Comparison of ENCODE assay signal across 8 mouse cellular contexts in genomic region chr6:120365051-120365450, GRCm38 (mm10). TPM values are rescaled to one million over a fixed set of nuclear protein-coding genes. Genes with fewer than 3 reads are reported as not detected.
DNase-seq lines count a peak whose midpoint lies in the region; ATAC-seq lines count a peak whose summit lies in the region.

No protein-coding gene starts in this region.

- H3K27ac ChIP-seq in embryonic facial prominence, embryonic 11.5 days (replicated peaks; ENCODE audit: low read depth, low read length) = no peak overlapping the region
- no peak overlapping the region for H3K27ac ChIP-seq in intestine, embryonic 14.5 days (ENCODE audit: low read depth)
- H3K27ac ChIP-seq in midbrain, embryonic 16.5 days (ENCODE audit: low read length) = no peak overlapping the region

- no peaks in the 10 kb centered on the region for H3K27me3 ChIP-seq in embryonic facial prominence, embryonic 11.5 days (ENCODE audit: control insufficient read depth, insufficient read depth, low read length)
- no peaks in the 10 kb centered on the region for H3K27me3 ChIP-seq in intestine, embryonic 14.5 days (replicated peaks; ENCODE audit: control insufficient read depth, insufficient read depth, low read length)
- H3K27me3 ChIP-seq in midbrain, embryonic 16.5 days (ENCODE audit: control insufficient read depth, insufficient read depth, low read depth, low read length) = no peaks in the 10 kb centered on the region

- no peaks in the 10 kb centered on the region; the same call in 1 of the 2 replicates for H3K4me1 ChIP-seq in embryonic facial prominence, embryonic 11.5 days (ENCODE audit: control insufficient read depth, insufficient read depth, low read length)
- peaks cover 17% of the 10 kb centered on the region for H3K4me1 ChIP-seq in intestine, embryonic 14.5 days (replicated peaks; ENCODE audit: control insufficient read depth, insufficient read depth, low read length)
- H3K4me1 ChIP-seq in midbrain, embryonic 16.5 days (ENCODE audit: control insufficient read depth, insufficient read depth, low read length) = peaks cover 20% of the 10 kb centered on the region

- H3K9ac ChIP-seq in embryonic facial prominence, embryonic 11.5 days (replicated peaks; ENCODE audit: low read length) = peak overlapping the region; percentile 91
- peak overlapping the region; percentile 75 for H3K9ac ChIP-seq in intestine, embryonic 14.5 days (ENCODE audit: low read length)
- H3K9ac ChIP-seq in midbrain, embryonic 16.5 days (ENCODE audit: low read depth, low read length) = peak overlapping the region; percentile 94

- H3K4me2 ChIP-seq in embryonic facial prominence, embryonic 11.5 days (ENCODE audit: low read depth, low read length) = peak overlapping the region; percentile 81
- H3K4me2 ChIP-seq in intestine, embryonic 14.5 days (ENCODE audit: low read length) = peak overlapping the region; percentile 94
- peak overlapping the region; percentile 98 for H3K4me2 ChIP-seq in midbrain, embryonic 16.5 days (ENCODE audit: low read length)

- no peak for ATAC-seq in embryonic facial prominence, embryonic 11.5 days (replicated peaks; ENCODE audit: insufficient number of reproducible peaks, low FRiP score, low TSS enrichment, low read depth)
- no peak for ATAC-seq in intestine, embryonic 14.5 days (replicated peaks; ENCODE audit: low FRiP score, low TSS enrichment, low read depth)
- no peak for ATAC-seq in midbrain, embryonic 16.5 days
- no peak for ATAC-seq in granulocyte monocyte progenitor cell, adult 5-6 weeks (replicated peaks; ENCODE audit: poor library complexity, severe bottlenecking)

- 5% methylated on average over 15 of the region's 15 CpGs for WGBS in embryonic facial prominence, embryonic 11.5 days
- 4% methylated on average over 15 of the region's 15 CpGs for WGBS in intestine, embryonic 14.5 days
- 6% methylated on average over 14 of the region's 15 CpGs for WGBS in midbrain, embryonic 16.5 days

- H3K9me3 ChIP-seq in embryonic facial prominence, embryonic 11.5 days (replicated peaks; ENCODE audit: control insufficient read depth, low read length) = no peaks in the 10 kb centered on the region
- no peaks in the 10 kb centered on the region for H3K9me3 ChIP-seq in intestine, embryonic 14.5 days (ENCODE audit: control insufficient read depth, low read length)
- no peaks in the 10 kb centered on the region for H3K9me3 ChIP-seq in midbrain, embryonic 16.5 days (replicated peaks; ENCODE audit: control insufficient read depth, low read length, poor library complexity, severe bottlenecking)

- no peaks in the 10 kb centered on the region; the same call in 1 of the 2 replicates for H3K36me3 ChIP-seq in embryonic facial prominence, embryonic 11.5 days (replicated peaks; ENCODE audit: control insufficient read depth, insufficient read depth, low read depth, low read length)
- H3K36me3 ChIP-seq in intestine, embryonic 14.5 days (ENCODE audit: control insufficient read depth, insufficient read depth, low read length) = peaks cover 35% of the 10 kb centered on the region
- H3K36me3 ChIP-seq in midbrain, embryonic 16.5 days (ENCODE audit: control insufficient read depth, insufficient read depth, low read length) = peaks cover 6% of the 10 kb centered on the region

- DNase-seq in cerebellum, adult 11-12 months = peak; percentile 15
- DNase-seq in cerebellum, postnatal 36 days = no peak
- DNase-seq in B cell, adult 2 months = peak; percentile 50
- DNase-seq in embryonic facial prominence, embryonic 11.5 days (ENCODE audit: low spot score) = peak; percentile 13
- peak; percentile 56 for DNase-seq in intestine, embryonic 14.5 days (ENCODE audit: low spot score)
- no peak for DNase-seq in cerebellum, adult 9-10 months

- peak overlapping the region; percentile 98 for H3K4me3 ChIP-seq in embryonic facial prominence, embryonic 11.5 days (ENCODE audit: low read depth, low read length)
- peak overlapping the region; percentile 75 for H3K4me3 ChIP-seq in intestine, embryonic 14.5 days (ENCODE audit: low read depth, low read length)
- H3K4me3 ChIP-seq in midbrain, embryonic 16.5 days (ENCODE audit: low read depth, low read length) = peak overlapping the region; percentile 98

RNA-seq across cellular contexts. Expression of gene Ccdc77, which starts 0.9 kb away (rescaled TPM):
- 26.3 and 29.5 TPM in 2 replicates for polyA plus RNA-seq in embryonic facial prominence, embryonic 11.5 days (2014; fragmentation: Nextera tagmentation; extraction: Ambion mirVana)
- 21.5 and 24.6 TPM in 2 replicates for polyA plus RNA-seq in intestine, embryonic 14.5 days (2014; fragmentation: Nextera tagmentation; extraction: Ambion mirVana)
- polyA plus RNA-seq in midbrain, embryonic 16.5 days (2015; fragmentation: Nextera tagmentation; extraction: Ambion mirVana) = 10.5 and 11.3 TPM in 2 replicates
- total RNA-seq in granulocyte monocyte progenitor cell, adult 5-6 weeks (2014; fragmentation: Nextera tagmentation) = 18.6 and 21.6 TPM in 2 replicates
- total RNA-seq in granulocyte monocyte progenitor cell, adult 5-6 weeks (2017) = 32.6 and 32.7 TPM in 2 replicates

RNA-seq across cellular contexts. Expression of gene Kdm5a, which starts 1.1 kb away (rescaled TPM):
- polyA plus RNA-seq in embryonic facial prominence, embryonic 11.5 days (2014; fragmentation: Nextera tagmentation; extraction: Ambion mirVana) = 54.5 and 55.9 TPM in 2 replicates
- 50.6 and 54.7 TPM in 2 replicates for polyA plus RNA-seq in intestine, embryonic 14.5 days (2014; fragmentation: Nextera tagmentation; extraction: Ambion mirVana)
- polyA plus RNA-seq in midbrain, embryonic 16.5 days (2015; fragmentation: Nextera tagmentation; extraction: Ambion mirVana) = 32.0 and 37.8 TPM in 2 replicates
- total RNA-seq in granulocyte monocyte progenitor cell, adult 5-6 weeks (2014; fragmentation: Nextera tagmentation) = 30.9 and 42.5 TPM in 2 replicates
- 70.2 and 81.0 TPM in 2 replicates for total RNA-seq in granulocyte monocyte progenitor cell, adult 5-6 weeks (2017)

Comparison
In these comparisons a context has a peak if more than half of its experiments do, and no peak if none do; other contexts are left out.
1. DNase-seq: peak in cerebellum, adult 11-12 months (single experiment), B cell, adult 2 months (2 of 2), embryonic facial prominence, embryonic 11.5 days (single experiment) and intestine, embryonic 14.5 days (single experiment); none in cerebellum, postnatal 36 days (0 of 2) and cerebellum, adult 9-10 months (single experiment).
2. Peak in every context shown above with its lines, with median percentiles within 50 percentile points of each other: H3K4me2 ChIP-seq, H3K4me3 ChIP-seq and H3K9ac ChIP-seq.